Mouse (Mus musculus): ENCODE measurements around the gene Mapk12.

The Mapk12 gene

GRCm38 (mm10) chr15:89171526-89172051 lies 31.1 kb upstream of the Mapk12 start:
- no peak for ATAC-seq (ENCODE audit: low TSS enrichment)

- no peak for ATAC-seq (ENCODE audit: low TSS enrichment)
Measured at GRCm38 (mm10) chr15:89170102-89170501, 29.6 kb upstream of the Mapk12 start.

- ATAC-seq (ENCODE audit: low TSS enrichment), result peak; percentile 56
Measured at GRCm38 (mm10) chr15:89169431-89169830, 28.9 kb upstream of the Mapk12 start.

- no peak for ATAC-seq (ENCODE audit: low TSS enrichment)
Measured at GRCm38 (mm10) chr15:89168922-89169321, 28.4 kb upstream of the Mapk12 start.

GRCm38 (mm10) chr15:89165478-89165877 lies 25.0 kb upstream of the Mapk12 start:
- ATAC-seq (ENCODE audit: low TSS enrichment), result no peak

- ATAC-seq (ENCODE audit: low TSS enrichment), result no peak
Measured at GRCm38 (mm10) chr15:89161397-89161796, 20.9 kb upstream of the Mapk12 start.

- ATAC-seq (ENCODE audit: low TSS enrichment), result no peak
Measured at GRCm38 (mm10) chr15:89158516-89158915, 18.0 kb upstream of the Mapk12 start.

- ATAC-seq (ENCODE audit: low TSS enrichment), result no peak
Measured at GRCm38 (mm10) chr15:89157954-89158353, 17.5 kb upstream of the Mapk12 start.

- no peak for ATAC-seq (ENCODE audit: low TSS enrichment)
Measured at GRCm38 (mm10) chr15:89152312-89152711, 11.8 kb upstream of the Mapk12 start.

GRCm38 (mm10) chr15:89150041-89150390 lies 9.5 kb upstream of the Mapk12 start:
- ATAC-seq (ENCODE audit: low TSS enrichment), result no peak

GRCm38 (mm10) chr15:89149271-89150040 lies 9.0 kb upstream of the Mapk12 start, which contains the start of gene Mapk11:
Mapk11 (minus strand) TSS chr15:89149628.
- 0 out of 2 replicates have a peak, but pooled peaks have one; percentile 18 for ATAC-seq (ENCODE audit: low TSS enrichment)

- ATAC-seq (ENCODE audit: low TSS enrichment), result peak; percentile 21; the same call in 1 of the 2 replicates
Measured at GRCm38 (mm10) chr15:89148496-89149270, 8.2 kb upstream of the Mapk12 start.

- no peak for ATAC-seq (ENCODE audit: low TSS enrichment)
Measured at GRCm38 (mm10) chr15:89147895-89148294, 7.4 kb upstream of the Mapk12 start.

- no peak for ATAC-seq (ENCODE audit: low TSS enrichment)
Measured at GRCm38 (mm10) chr15:89147456-89147855, 7.0 kb upstream of the Mapk12 start.

GRCm38 (mm10) chr15:89147024-89147423 lies 6.5 kb upstream of the Mapk12 start:
- peak; percentile 11; the same call in 1 of the 2 replicates for ATAC-seq (ENCODE audit: low TSS enrichment)

- ATAC-seq (ENCODE audit: low TSS enrichment), result peak; percentile 56; the same call in 1 of the 2 replicates
Measured at GRCm38 (mm10) chr15:89146537-89146936, 6.0 kb upstream of the Mapk12 start.

GRCm38 (mm10) chr15:89145813-89146350 lies 5.4 kb upstream of the Mapk12 start:
- no peak for ATAC-seq (ENCODE audit: low TSS enrichment)

- ATAC-seq (ENCODE audit: low TSS enrichment), result no peak
Measured at GRCm38 (mm10) chr15:89144965-89145364, 4.5 kb upstream of the Mapk12 start.

GRCm38 (mm10) chr15:89143134-89143533 lies 2.6 kb upstream of the Mapk12 start:
- ATAC-seq (ENCODE audit: low TSS enrichment), result no peak

GRCm38 (mm10) chr15:89141905-89142304 lies 1.4 kb upstream of the Mapk12 start:
- ATAC-seq (ENCODE audit: low TSS enrichment), result no peak

GRCm38 (mm10) chr15:89141443-89141842 lies 940 bp upstream of the Mapk12 start:
- ATAC-seq (ENCODE audit: low TSS enrichment), result no peak

GRCm38 (mm10) chr15:89140048-89140658 lies 350 bp downstream of the Mapk12 start:
- ATAC-seq (ENCODE audit: low TSS enrichment), result peak; percentile 61

Data from frontal cortex, adult (tissue).